In the genomic region with DNA sequence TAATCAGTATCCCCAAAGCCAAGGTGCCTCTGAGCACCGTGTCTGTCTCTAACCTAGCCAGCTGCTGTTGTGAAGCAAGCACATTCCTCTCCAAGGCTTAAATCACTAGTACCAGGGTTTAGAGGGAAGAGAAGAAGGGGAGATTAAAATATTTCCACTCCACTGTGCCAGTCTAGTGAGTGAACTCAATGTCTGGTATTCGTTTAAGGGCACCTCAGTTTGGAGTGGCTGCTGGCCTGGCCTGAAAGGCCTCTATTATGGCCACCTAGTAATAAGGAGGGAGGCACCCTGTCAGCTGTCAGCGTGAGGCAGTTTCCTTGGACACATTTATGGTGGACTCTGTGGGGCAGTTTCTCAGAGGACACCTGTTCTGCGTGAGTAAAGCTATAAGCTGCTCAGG, we compare ENCODE assay signal across 20 mouse cellular contexts. TPM values are rescaled to one million over a fixed set of nuclear protein-coding genes. Genes with fewer than 3 reads are reported as not detected.
A peak's percentile ranks its signal among the peaks of the same experiment; 100 is the strongest.
DNase-seq lines count a peak whose midpoint lies in the region; TF ChIP-seq lines count a peak whose summit lies in the region.
"Had no signal": no experiment of that assay in that cellular context is flagged by ENCODE, and none has a peak within 500 bp of the region (broad histone marks: within the 10 kb centered on the region; RNA-seq: fewer than 3 reads in every experiment).

No protein-coding gene starts in this region.

- TF ChIP-seq CTCF in lung, adult 2 months (IDR thresholded peaks at IDR 0.05; ENCODE audit: insufficient read depth, low read length) = no peak

- peaks cover 6% of the 10 kb centered on the region; the same call in 1 of the 2 replicates for H3K4me1 ChIP-seq in lung, adult 2 months (ENCODE audit: control insufficient read depth, insufficient read depth, low read length)

- H3K4me3 ChIP-seq in lung, adult 2 months (replicated peaks; ENCODE audit: extremely low read depth, low read depth, low read length) = no peak overlapping the region
- H3K4me3 ChIP-seq: embryonic facial prominence, embryonic 13.5 days; embryonic facial prominence, embryonic 15.5 days; erythroblast, embryonic 14.5 days; forebrain, embryonic 10.5 days; forebrain, embryonic 12.5 days had no signal

- WGBS in lung, adult 2 months = 62% methylated on average over 4 of the region's 4 CpGs

- TF ChIP-seq POLR2A in lung, adult 2 months (IDR thresholded peaks at IDR 0.05; ENCODE audit: borderline replicate concordance, extremely low read depth, low read depth, low read length) = no peak

- peak; percentile 32 to 55 for DNase-seq in lung, adult 18-20 months
- no peak for DNase-seq in lung, adult 2 months
- peak; percentile 52 for DNase-seq in lung, postnatal 25 days (ENCODE audit: low spot score)
- DNase-seq in lung, postnatal 14 days = no peak
- no peak for DNase-seq in frontal cortex, adult 2 months (ENCODE audit: extremely low spot score in 1 of 2, low spot score in 1 of 2)
- DNase-seq: adrenal gland, adult 2 months; adrenal gland, postnatal 10 days; adrenal gland, postnatal 25 days; cerebellum, adult 11 months; cerebellum, adult 18-20 months; cerebellum, adult 8-10 months; cerebellum, adult 9-11 months; cerebellum, postnatal 14 days; cerebellum, postnatal 36 days; embryo, embryonic 11 days had no signal

RNA-seq across cellular contexts. Expression of a gene that starts 4.5 kb away (rescaled TPM):
- 15.0 and 21.3 TPM in 2 replicates for polyA plus RNA-seq in lung, adult 2 months (2012; rRNA removed)
- 7.7 and 8.3 TPM in 2 replicates for polyA plus RNA-seq in frontal cortex, adult 2 months (2012; rRNA removed)
- polyA plus RNA-seq: erythroblast, embryonic 14.5 days had no signal

RNA-seq across cellular contexts. Expression of a gene that starts 59.8 kb away (rescaled TPM):
- 8.2 and 11.4 TPM in 2 replicates for polyA plus RNA-seq in lung, adult 2 months (2012; rRNA removed)
- polyA plus RNA-seq in frontal cortex, adult 2 months (2012; rRNA removed) = 1.2 and 1.3 TPM in 2 replicates
- polyA plus RNA-seq: erythroblast, embryonic 14.5 days had no signal

Comparison
In these comparisons a context has a peak if more than half of its experiments do, and no peak if none do; other contexts are left out.
1. DNase-seq: peak in lung, adult 18-20 months (2 of 2) and lung, postnatal 25 days (single experiment); none in lung, adult 2 months (single experiment), lung, postnatal 14 days (single experiment) and frontal cortex, adult 2 months (0 of 2).